Mouse (Mus musculus) layer of hippocampus, adult 18-20 months (tissue): ENCODE results near the gene Tnf. TPM values are rescaled to one million over a fixed set of nuclear protein-coding genes. Genes with fewer than 3 reads are reported as not detected.
"Not testable (repeated sequence)": the region's sequence is repeated elsewhere in the genome, so short reads cannot be mapped to it uniquely, and the experiment has no call there.

Source experiments
- DNase-seq, 2 experiments: peaks; one replicate each; pipeline ENCODE4 v3.0.0; 2022; ENCODE audit warnings: low spot score in 2 of 2
- total RNA-seq, 2 experiments: library from RNA; stranded (reverse); gene quantifications; 2 replicates each; pipeline ENCODE4 v1.2.3; 2021

The Tnf gene
- total RNA-seq, 2 experiments from 2014 or later = not detected

GRCm38 (mm10) chr17:35234090-35234489 is 32.3 kb upstream of the Tnf start:
- DNase-seq = not testable (repeated sequence)

- peak in 1 of 2 experiments; percentile 64 for DNase-seq
Observed at GRCm38 (mm10) chr17:35233114-35233980, 31.5 kb upstream of the Tnf start, which contains the start of gene Atp6v1g2. Gene Atp6v1g2, plus strand, starts transcription at chr17:35233660.

GRCm38 (mm10) chr17:35232659-35233058 is 30.9 kb upstream of the Tnf start:
- no peak for DNase-seq

GRCm38 (mm10) chr17:35232043-35232442 is 30.2 kb upstream of the Tnf start:
- peak; percentile 64 to 89 for DNase-seq

- no peak for DNase-seq
Observed at GRCm38 (mm10) chr17:35231022-35231421, 29.2 kb upstream of the Tnf start.

GRCm38 (mm10) chr17:35226561-35227046 is 24.8 kb upstream of the Tnf start:
- DNase-seq = no peak

GRCm38 (mm10) chr17:35225456-35225855 is 23.6 kb upstream of the Tnf start:
- no peak for DNase-seq

- no peak for DNase-seq
Observed at GRCm38 (mm10) chr17:35224641-35225040, 22.8 kb upstream of the Tnf start.

GRCm38 (mm10) chr17:35222299-35222698 is 20.5 kb upstream of the Tnf start:
- no peak for DNase-seq

GRCm38 (mm10) chr17:35220156-35220952 is 18.5 kb upstream of the Tnf start, which contains the start of gene Gm16181:
Gene Gm16181, plus strand, starts transcription at chr17:35220834.
- no peak for DNase-seq

GRCm38 (mm10) chr17:35219601-35220041 is 17.8 kb upstream of the Tnf start:
- DNase-seq = peak in 1 of 2 experiments; percentile 33

GRCm38 (mm10) chr17:35218516-35219193 is 16.8 kb upstream of the Tnf start:
- DNase-seq = no peak

- DNase-seq = no peak
Observed at GRCm38 (mm10) chr17:35213071-35213470, 11.3 kb upstream of the Tnf start.

GRCm38 (mm10) chr17:35210593-35210992 is 8.8 kb upstream of the Tnf start:
- DNase-seq = no peak

- no peak for DNase-seq
Observed at GRCm38 (mm10) chr17:35209785-35210535, 8.2 kb upstream of the Tnf start.

- DNase-seq = no peak
Observed at GRCm38 (mm10) chr17:35205380-35205769, 3.6 kb upstream of the Tnf start.

GRCm38 (mm10) chr17:35204494-35205379 is 2.9 kb upstream of the Tnf start, which contains the start of gene Lta:
Gene Lta, minus strand, starts transcription at chr17:35205351.
- no peak for DNase-seq

GRCm38 (mm10) chr17:35202442-35202841 is 635 bp upstream of the Tnf start:
- DNase-seq = no peak

GRCm38 (mm10) chr17:35201128-35201527 is 679 bp downstream of the Tnf start:
- DNase-seq = no peak
